Mouse (Mus musculus): ENCODE data around the gene Gpi1.

DNA sequence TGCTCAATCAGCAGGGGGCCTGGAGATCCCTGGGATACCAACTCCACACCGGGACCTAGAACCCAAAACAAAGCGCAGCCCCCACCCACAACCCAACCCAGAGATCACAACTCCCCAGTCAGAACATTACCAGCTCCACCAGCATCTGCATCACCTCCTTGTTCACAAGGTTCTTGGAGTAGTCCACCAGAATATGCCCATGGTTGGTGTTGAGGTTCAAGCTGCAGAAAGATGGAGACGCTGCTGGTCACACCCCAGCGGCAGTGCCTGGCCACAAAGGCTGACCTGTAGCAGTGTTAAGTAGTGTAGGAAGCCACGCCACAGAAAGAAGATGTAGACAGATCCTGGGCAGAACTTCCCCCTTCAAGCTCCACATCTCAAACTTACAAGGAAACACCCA lies 983 bp downstream of the Gpi1 start:
- TF ChIP-seq CTCF (IDR thresholded peaks at IDR 0.05; ENCODE audit: control insufficient read depth, insufficient read depth, low read length), result no peak
- no peak for TF ChIP-seq POLR2A (IDR thresholded peaks at IDR 0.05; ENCODE audit: borderline replicate concordance, control insufficient read depth, low read depth, low read length)

Data from bone marrow, adult 2 months (tissue).